Mouse (Mus musculus) small intestine, adult 2 months (tissue): ENCODE measurements around the gene Rhbdl3.

Experiments used
- CTCF ChIP-seq: fragments of 200-500 bp; IDR thresholded peaks from 2 replicates; pipeline ENCODE4 v1.5.1; 2012; ENCODE audit warnings: low read depth, mild to moderate bottlenecking, control low read depth, inconsistent platforms, low read length, moderate library complexity, mixed read lengths; ENCODE audit not compliant: insufficient replicate concordance, insufficient read length; ENCODE audit errors: extremely low read depth
- POLR2A ChIP-seq: fragments of 200-500 bp; IDR thresholded peaks from 2 replicates; pipeline ENCODE4 v1.6.1; 2012; ENCODE audit warnings: low read depth, mild to moderate bottlenecking, control low read depth, inconsistent platforms, low read length, moderate library complexity

- TF ChIP-seq CTCF: no peak
- TF ChIP-seq POLR2A: no peak
Observed at GRCm38 (mm10) chr11:80313462-80313861, 12.8 kb downstream of the Rhbdl3 start.
